Mouse (Mus musculus) gastrocnemius, adult 18-20 months (tissue): ENCODE results near the gene Dhx37. TPM values are rescaled to one million over a fixed set of nuclear protein-coding genes. Genes with fewer than 3 reads are reported as not detected.
"Not testable (repeated sequence)": the region's sequence is repeated elsewhere in the genome, so short reads cannot be mapped to it uniquely, and the experiment has no call there.

Experiments used
- DNase-seq: peaks from one replicate; pipeline ENCODE4 v3.0.0; 2021; ENCODE audit warnings: low spot score
- total RNA-seq, 2 experiments: library from RNA; stranded (reverse); gene quantifications; 2 replicates each; pipeline ENCODE4 v1.2.3; 2021

Gene Dhx37
- total RNA-seq, 2 experiments from 2014 or later = 4.5 to 5.1 TPM

GRCm38 (mm10) chr5:125390906-125391477 lies 42.9 kb downstream of the Dhx37 start:
- peak; percentile 33 for DNase-seq

- DNase-seq = peak; percentile 96
Measured at GRCm38 (mm10) chr5:125389579-125390441, 44.1 kb downstream of the Dhx37 start, which contains the start of gene Ubc. TSS of gene Ubc (minus strand) at chr5:125390202.

DNA sequence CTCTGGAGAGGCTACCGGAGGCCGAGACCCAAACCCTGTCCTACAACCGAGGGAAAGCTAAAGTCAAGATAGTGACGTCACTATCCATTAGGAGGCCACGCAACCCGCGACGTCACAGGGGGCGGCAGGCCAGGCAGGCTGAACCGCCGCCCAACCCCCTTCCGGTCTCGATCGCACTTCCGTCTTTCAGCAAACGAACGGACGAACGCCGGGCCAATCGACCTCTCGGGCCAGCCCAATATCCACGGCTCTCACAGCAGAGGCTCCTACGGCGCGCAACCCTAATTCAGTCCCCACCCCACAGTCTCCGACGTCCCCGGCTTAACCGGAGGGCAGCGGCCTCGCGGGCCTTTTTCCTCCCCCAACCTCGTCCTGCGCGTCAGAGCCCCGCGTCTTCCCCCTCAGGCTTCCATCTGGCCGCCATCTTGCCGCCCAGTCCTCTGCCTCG lies 44.8 kb downstream of the Dhx37 start, which contains the start of gene Gm10382:
Gene Gm10382 (plus strand): TSS at position 192 of the 448 bp plus-strand sequence.
- peak; percentile 83 for DNase-seq

DNA sequence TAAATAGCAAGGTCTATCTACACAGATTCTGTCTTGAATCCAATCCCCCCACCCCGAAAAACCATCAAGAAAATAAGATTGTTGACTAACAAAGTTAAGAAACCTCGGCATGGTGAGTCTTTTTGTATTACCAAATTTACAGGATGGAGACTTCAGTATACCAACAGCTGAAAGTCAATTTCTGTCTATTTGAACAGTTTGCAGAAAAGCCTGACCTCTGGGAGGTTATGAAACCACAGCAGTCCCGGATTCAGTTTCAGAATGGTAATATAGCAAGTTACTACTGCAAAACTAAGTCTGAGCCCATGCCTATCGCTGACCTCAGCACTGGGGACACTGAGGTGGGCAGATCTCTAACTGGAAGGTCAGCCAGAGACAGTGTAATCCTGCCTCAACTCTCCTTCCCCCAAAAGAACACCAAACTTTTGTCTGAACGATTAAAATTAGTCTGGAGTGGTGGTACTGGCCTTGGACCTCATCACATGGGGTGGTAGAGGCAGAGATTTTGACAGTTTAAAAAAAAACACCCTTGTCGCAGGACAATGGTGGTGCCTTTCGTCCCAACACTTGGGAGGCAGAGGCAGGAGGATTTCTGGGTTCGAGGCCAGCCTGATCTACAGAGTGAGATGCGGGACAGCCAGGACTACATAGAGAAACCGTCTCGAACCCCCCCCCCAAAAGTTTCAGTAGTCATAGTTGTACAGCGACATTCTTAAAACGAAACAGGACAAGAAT lies 45.4 kb downstream of the Dhx37 start:
- DNase-seq = no peak

DNA sequence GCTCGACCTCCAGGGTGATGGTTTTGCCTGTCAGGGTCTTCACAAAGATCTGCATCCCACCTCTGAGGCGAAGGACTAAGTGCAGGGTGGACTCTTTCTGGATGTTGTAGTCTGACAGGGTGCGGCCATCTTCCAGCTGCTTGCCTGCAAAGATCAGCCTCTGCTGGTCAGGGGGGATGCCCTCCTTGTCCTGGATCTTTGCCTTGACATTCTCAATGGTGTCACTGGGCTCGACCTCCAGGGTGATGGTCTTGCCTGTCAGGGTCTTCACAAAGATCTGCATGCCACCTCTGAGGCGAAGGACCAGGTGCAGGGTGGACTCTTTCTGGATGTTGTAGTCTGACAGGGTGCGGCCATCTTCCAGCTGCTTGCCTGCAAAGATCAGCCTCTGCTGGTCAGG lies 46.6 kb downstream of the Dhx37 start:
- DNase-seq = not testable (repeated sequence)

GRCm38 (mm10) chr5:125385215-125385940 lies 48.5 kb downstream of the Dhx37 start:
- DNase-seq = no peak

DNA sequence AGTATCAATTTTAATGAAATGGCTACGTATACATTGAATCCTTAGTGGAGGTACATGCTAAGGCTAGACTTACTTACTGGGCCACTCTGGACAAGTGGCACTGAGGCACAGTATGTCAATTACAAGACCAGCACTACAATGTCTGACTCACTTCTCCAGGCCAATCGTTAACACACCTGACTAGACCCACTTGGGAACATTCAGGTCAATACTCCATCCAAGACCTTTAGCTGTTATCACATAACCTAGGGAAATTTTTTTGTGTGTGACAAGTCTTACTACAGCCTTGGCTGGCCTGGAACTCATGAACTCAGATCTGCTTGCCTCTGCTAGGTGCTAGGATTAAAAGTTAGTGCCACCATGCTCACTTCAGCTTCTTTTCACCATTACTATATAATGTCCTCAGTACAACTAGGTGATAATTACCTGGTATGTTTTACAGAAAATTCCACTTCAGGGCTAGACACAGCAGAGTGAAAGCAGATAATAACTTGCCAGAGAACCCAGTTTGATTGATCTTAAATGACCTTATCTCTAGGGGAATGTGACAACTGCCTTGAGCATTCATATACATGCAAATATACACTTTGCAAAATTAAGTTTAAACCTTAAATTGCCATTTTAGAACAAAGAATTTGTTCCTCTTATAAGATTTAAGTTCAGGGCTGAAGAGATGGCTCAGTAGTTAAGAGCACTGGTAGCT lies 49.3 kb downstream of the Dhx37 start:
- peak; percentile 44 for DNase-seq

DNA sequence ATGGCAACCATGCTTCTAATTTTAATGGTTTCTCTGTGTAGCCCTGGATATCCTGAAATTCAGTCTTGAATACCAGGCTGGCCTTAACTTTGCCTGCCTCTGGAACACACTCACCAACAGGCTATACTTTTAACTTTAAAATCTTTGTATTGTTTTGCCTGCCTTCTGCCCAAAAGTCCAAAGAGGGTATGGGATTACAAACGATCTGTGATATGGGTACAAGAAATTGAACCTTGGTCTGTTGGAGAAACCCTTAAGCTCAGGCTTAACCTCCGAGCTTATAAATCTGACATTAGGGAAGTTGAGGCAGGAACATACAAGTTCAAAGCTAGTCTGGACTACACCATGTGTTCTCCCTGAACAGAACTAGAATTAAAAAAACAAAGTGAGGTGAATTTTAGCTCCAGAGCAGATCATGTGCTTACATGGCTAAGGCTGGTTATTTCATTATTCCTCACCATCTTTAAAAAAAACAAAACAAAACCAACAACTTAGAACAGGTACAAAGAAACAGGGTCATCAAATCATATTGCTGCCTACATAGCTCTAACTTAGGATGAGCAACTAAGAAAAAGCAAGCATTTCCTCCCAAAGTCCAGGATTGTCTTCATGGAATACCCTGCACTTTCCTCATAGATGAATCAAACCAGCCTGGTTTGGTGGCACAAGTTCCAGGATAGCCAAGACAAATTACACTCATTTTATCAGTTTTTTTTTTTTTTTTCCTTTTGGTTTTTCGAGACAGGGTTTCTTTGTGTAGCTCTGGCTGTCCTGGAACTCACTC lies 50.1 kb downstream of the Dhx37 start:
- no peak for DNase-seq

DNA sequence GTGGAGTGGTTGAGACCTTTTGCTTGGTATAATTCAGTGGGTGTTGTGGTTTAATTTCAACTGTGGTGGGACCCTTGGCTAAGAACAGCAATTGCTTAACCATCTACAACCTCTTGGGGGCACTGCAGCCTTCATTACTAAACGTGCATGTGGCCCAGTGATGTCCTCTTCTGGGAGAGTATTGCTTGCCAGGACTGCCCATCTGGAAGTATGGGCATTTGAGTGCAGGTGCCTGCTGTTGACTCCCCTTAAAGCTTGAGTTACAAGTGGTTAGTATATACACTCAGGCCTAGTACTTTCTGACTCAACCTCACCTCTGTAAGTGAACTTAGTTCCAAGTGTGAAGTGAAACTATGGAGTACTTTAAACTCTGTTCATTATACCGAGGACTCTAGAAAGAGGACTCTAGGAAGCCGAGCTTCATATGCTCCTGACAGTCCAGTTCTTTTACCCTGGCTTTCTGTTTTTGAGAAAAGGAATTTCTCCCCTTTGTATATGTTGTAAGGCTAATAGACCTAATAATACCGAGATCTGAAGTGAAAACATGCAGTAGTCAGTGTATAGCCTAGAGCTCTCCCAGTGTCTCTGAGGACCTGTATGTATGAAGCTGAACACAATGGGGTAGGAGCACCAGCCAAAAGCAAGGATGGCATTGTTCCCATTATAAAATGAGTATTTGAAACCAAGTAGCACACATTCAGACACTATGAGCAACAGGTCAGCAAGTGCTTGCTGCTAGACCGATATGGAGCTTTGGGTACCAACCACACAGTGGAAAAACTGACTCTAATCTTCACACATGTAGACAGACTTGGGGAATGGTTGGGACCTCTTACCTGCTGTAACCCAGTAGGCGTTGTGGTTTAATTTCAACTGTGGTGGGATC lies 51.0 kb downstream of the Dhx37 start:
- peak; percentile 73 for DNase-seq

DNA sequence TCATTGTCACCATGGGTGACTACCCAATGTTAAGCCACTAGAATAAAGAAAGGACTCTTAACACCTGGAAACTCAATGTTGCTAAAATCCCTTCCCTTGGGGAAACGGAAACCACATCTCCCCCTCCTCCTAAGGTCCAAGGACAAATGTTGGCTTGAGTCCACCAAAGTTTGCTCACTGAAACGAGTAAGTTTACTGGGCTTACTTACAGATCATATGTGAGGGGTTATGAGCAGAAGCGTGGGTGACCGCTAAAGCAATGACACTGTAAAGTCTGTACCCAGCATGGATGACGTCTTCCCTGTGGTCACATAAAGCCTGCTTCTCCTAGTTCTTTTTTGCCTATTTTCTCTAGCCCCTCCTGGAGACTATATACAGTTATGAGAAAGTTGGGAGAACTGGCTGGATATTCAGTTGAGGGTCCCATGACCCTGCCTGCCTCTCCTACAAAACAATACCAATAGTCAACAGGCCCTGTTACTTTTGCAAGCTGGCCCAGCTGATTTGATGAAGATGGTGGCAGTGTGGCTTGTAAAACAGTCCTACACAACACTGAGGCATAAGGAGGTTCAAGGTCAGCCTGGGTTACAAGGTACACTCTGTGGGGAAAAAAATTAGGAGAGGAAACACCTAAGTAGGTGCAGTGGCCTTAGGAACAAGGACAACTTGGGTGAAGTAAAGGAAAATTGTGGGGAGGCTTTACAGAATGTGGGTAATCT lies 51.8 kb downstream of the Dhx37 start:
- no peak for DNase-seq

GRCm38 (mm10) chr5:125378919-125379318 lies 55.0 kb downstream of the Dhx37 start:
- DNase-seq = no peak

- no peak for DNase-seq
Measured at GRCm38 (mm10) chr5:125377214-125377613, 56.7 kb downstream of the Dhx37 start.

GRCm38 (mm10) chr5:125375871-125376270 lies 58.0 kb downstream of the Dhx37 start:
- DNase-seq = no peak

DNA sequence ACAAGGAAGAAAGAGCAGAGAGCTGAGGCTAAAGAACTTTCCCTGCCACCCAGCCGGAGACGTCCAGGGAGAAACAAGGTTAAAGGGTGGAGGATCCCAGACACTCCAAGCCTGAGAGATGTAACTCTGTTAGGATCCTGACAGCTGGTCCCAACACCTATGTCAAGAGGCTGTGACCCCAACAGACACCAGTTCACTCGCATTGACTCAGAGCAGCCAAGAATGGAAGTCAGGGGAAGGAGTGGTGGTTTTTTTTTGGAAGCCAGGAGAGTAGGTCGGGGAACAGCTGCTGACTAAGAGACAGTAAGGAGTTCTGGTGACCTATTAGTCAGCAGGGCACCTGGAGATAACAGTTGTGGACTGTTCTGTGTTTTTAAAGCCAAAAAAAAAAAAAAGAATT lies 61.9 kb downstream of the Dhx37 start:
- no peak for DNase-seq

- DNase-seq = no peak
Measured at GRCm38 (mm10) chr5:125370950-125371693, 62.8 kb downstream of the Dhx37 start.

GRCm38 (mm10) chr5:125368568-125368967 lies 65.4 kb downstream of the Dhx37 start:
- DNase-seq = peak; percentile 68

GRCm38 (mm10) chr5:125368156-125368555 lies 65.8 kb downstream of the Dhx37 start:
- no peak for DNase-seq
